1 mouse cellular context compared by ENCODE assay signal in the genomic region with DNA sequence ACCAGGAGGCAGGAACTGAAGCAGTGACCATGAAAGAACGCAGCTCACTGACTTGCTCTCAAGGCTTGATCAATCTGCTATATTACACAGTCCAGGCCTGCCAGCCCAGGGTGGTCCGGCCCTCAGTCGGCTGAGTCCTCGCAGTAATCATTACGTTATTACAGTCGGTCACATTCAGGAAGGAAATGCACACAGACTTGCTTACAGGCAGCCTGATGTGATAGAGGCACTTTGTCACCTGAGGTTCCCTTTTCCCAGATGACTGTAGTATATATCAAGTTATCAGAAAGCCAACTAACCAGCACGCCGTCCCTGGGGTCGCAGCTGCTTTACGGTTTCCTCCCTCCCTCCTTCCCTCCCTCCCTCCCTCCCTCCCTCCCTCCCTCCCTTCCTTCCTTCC.
TF ChIP-seq lines count a peak whose summit lies in the region.

No protein-coding gene starts in this region.

TF ChIP-seq in MEL, 35 proteins besides CTCF, POLR2A, EP300 and RAD21 (continued from another document):
- no peak for TF ChIP-seq NELFE (IDR thresholded peaks at IDR 0.05; ENCODE audit: low read depth, low read length)
- peak; percentile 34; the same call in 1 of the 2 replicates for TF ChIP-seq MYC (IDR thresholded peaks at IDR 0.05; ENCODE audit: low read depth, low read length)
- TF ChIP-seq HCFC1 (IDR thresholded peaks at IDR 0.05; ENCODE audit: low read depth, low read length): 0 out of 2 replicates have a peak, but pooled peaks have one; percentile 21
- no peak for TF ChIP-seq USF1 (IDR thresholded peaks at IDR 0.05; ENCODE audit: low read depth, low read length)
- TF ChIP-seq GATA1 (IDR thresholded peaks at IDR 0.05; ENCODE audit: low read depth, low read length): no peak
- 0 out of 2 replicates have a peak, but pooled peaks have one; percentile 8 for TF ChIP-seq RCOR1 (IDR thresholded peaks at IDR 0.05; ENCODE audit: low read depth, low read length)
- no peak for TF ChIP-seq UBTF (IDR thresholded peaks at IDR 0.05; ENCODE audit: borderline replicate concordance, insufficient read depth, low read depth, low read length)
- no peak for TF ChIP-seq ZNF384 (IDR thresholded peaks at IDR 0.05; ENCODE audit: low read depth, low read length)
- TF ChIP-seq ZMIZ1 (IDR thresholded peaks at IDR 0.05; ENCODE audit: low read depth, low read length): no peak
- no peak for TF ChIP-seq JUND (IDR thresholded peaks at IDR 0.05; ENCODE audit: low read depth, low read length)
- no peak for TF ChIP-seq CHD2 (IDR thresholded peaks at IDR 0.05; ENCODE audit: low read length)
- peak; percentile 20; the same call in 1 of the 2 replicates for TF ChIP-seq TAL1 (IDR thresholded peaks at IDR 0.05; ENCODE audit: low read length)
- TF ChIP-seq POLR2AphosphoS5 (IDR thresholded peaks at IDR 0.05; ENCODE audit: borderline replicate concordance, low read depth, low read length): no peak
- no peak for TF ChIP-seq TBP (IDR thresholded peaks at IDR 0.05; ENCODE audit: low read depth, low read length)
- TF ChIP-seq MXI1 (IDR thresholded peaks at IDR 0.05; ENCODE audit: low read depth, low read length): no peak; the same call in 1 of the 2 replicates
- no peak for TF ChIP-seq POLR2AphosphoS2 (IDR thresholded peaks at IDR 0.05; ENCODE audit: low read length)
- no peak for TF ChIP-seq SMC3 (IDR thresholded peaks at IDR 0.05; ENCODE audit: low read depth, low read length)
- no peak for TF ChIP-seq USF2 (IDR thresholded peaks at IDR 0.05; ENCODE audit: borderline replicate concordance in 1 of 2, insufficient read depth in 1 of 2, low read depth in 1 of 2, low read length in 2 of 2)
- no peak for TF ChIP-seq KAT2A (conservative IDR thresholded peaks at IDR 0.05; ENCODE audit: low read depth, low read length)
- TF ChIP-seq CHD1 (IDR thresholded peaks at IDR 0.05; ENCODE audit: low read depth, low read length): no peak
- TF ChIP-seq NRF1 (IDR thresholded peaks at IDR 0.05; ENCODE audit: insufficient read depth, low read depth, low read length, poor library complexity, severe bottlenecking): no peak
- no peak for TF ChIP-seq ZC3H11A (IDR thresholded peaks at IDR 0.05; ENCODE audit: low read depth, low read length)
- TF ChIP-seq MYB (IDR thresholded peaks at IDR 0.05; ENCODE audit: low read depth, low read length): no peak
- TF ChIP-seq ELF1 (IDR thresholded peaks at IDR 0.05; ENCODE audit: low read depth, low read length): no peak
- TF ChIP-seq GABPA (IDR thresholded peaks at IDR 0.05; ENCODE audit: low read depth, low read length): no peak
- TF ChIP-seq E2F4 (IDR thresholded peaks at IDR 0.05; ENCODE audit: borderline replicate concordance, low read depth, low read length): no peak
- TF ChIP-seq BHLHE40 (IDR thresholded peaks at IDR 0.05; ENCODE audit: borderline replicate concordance, low read depth, low read length): peak; percentile 63; the same call in 1 of the 2 replicates
- TF ChIP-seq TCF12 (IDR thresholded peaks at IDR 0.05; ENCODE audit: low read depth, low read length): peak; percentile 44; the same call in 1 of the 2 replicates
- TF ChIP-seq ZKSCAN1 (IDR thresholded peaks at IDR 0.05; ENCODE audit: low read depth, low read length): no peak
- peak; percentile 60 for TF ChIP-seq SIN3A (IDR thresholded peaks at IDR 0.05; ENCODE audit: low read length)
- TF ChIP-seq MAX (IDR thresholded peaks at IDR 0.05; ENCODE audit: low read length): no peak
- TF ChIP-seq MAZ (IDR thresholded peaks at IDR 0.05; ENCODE audit: low read depth, low read length): no peak
